Mouse (Mus musculus): ENCODE results near the gene Dgat2.

DNA sequence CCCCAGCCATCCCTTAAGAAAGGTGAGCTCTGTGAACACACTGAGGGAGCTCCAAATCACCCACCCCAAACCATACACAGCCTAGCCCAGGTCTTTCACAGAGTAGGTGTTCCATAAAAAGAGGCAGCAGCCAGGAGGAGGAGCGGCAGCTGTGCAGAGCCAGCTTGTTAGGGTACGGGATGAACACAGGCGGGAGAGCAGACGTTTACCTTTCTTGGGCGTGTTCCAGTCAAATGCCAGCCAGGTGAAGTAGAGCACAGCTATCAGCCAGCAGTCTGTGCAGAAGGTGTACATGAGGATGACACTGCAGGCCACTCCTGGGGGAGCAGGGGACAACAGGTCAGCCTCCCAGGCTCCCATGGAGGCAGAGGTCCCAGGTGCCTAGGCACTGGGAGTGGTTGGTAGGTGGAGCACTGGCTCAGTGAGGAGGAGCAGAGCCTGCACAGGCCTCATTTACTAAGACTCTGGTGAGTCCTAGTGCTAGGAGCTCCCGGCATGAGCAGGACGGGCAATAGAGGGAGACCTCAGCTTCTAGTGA lies 17.6 kb downstream of the Dgat2 start:
- TF ChIP-seq CTCF (IDR thresholded peaks at IDR 0.05; ENCODE audit: low read depth, low read length) (no peak), POLR2A (IDR thresholded peaks at IDR 0.05; ENCODE audit: borderline replicate concordance, low read depth, low read length) (no peak)

Measured in bone marrow macrophage, adult 2 months (primary cell).